Mouse (Mus musculus): Measurements from ENCODE around the gene Ifi207.
"Not testable (repeated sequence)": the region's sequence is repeated elsewhere in the genome, so short reads cannot be mapped to it uniquely, and the experiment has no call there.

The Ifi207 gene

GRCm38 (mm10) chr1:173741656-173742055 lies at the start of gene Ifi207:
TSS of gene Ifi207 (minus strand) at chr1:173741747.
- no peak for DNase-seq

GRCm38 (mm10) chr1:173773457-173773856 lies 31.9 kb upstream of the Ifi207 start:
- not testable (repeated sequence) for DNase-seq

- DNase-seq: not testable (repeated sequence)
Observed at GRCm38 (mm10) chr1:173766848-173767617, 25.5 kb upstream of the Ifi207 start, which contains the start of gene Ifi204. TSS of gene Ifi204 (minus strand) at chr1:173766943.

DNA sequence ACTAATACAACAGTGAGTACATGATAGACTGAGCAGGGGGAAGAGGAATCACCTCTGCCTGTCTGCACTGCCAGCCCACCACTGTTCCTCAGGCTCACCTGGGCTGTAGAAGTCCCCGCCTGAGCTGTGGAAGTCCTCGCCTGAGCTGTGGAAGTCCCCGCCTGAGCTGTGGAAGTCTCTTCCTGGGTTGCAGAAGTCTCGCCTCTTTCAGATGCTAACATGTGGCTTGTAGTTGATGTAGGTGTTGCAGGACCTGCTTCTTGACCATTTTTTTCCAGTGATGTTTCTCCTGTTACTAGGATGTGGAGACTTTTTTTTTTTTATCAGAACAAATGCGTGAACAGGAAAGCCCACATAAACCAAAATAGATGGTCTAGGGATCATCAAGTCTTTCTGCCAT lies 18.5 kb upstream of the Ifi207 start:
- DNase-seq: not testable (repeated sequence)

DNA sequence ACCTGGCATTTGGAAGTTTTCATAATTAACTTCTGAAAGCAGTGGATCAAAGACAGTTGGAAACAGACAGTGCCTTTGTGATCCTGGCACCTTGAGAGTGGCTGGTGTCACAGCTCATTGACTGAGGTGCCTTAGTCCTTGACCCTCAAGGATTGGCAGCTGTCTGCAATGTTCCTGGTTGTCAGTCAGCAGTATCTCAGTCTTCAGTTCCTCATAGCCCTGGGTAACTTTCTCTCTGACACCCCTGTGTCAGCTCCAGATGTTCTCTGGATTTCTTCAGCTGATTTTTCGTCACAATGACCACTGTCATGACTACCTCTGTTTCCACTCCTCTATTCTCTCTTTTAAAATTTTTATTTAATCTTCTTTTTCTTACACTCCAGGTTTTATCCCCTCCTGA lies 715 bp upstream of the Ifi207 start:
- no peak for DNase-seq

DNA sequence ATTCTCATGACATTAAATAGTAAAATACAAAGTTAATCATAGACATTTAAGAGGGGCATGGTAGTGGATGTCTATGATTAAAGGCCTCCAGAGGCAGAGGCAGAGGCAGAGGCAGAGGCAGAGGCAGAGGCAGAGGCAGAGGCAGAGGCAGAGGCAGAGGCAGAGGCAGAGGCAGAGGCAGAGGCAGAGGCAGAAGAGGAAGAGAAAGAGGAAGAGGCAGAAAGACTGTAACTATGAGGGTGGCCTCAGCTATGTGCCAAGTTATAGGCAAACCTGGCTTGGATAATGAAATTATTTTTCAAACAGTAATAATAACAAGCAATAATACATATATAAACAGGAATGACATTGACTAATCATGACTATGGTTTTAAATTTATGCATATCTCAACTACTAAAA lies 1.0 kb downstream of the Ifi207 start:
- no peak for DNase-seq

- DNase-seq: no peak
Observed at GRCm38 (mm10) chr1:173736986-173737385, 4.6 kb downstream of the Ifi207 start.

DNA sequence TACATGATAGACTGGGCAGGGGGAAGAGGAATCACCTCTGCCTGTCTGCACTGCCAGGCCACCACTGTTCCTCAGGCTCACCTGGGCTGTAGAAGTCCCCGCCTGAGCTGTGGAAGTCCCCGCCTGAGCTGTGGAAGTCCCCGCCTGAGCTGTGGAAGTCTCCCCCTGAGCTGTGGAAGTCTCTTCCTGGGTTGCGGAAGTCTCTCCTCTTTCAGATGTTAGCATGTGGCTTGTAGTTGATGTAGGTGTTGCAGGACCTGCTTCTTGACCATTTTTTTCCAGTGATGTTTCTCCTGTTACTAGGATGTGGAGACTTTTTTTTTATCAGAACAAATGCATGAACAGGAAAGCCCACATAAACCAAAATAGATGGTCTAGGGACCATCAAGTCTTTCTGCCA lies 6.5 kb downstream of the Ifi207 start:
- not testable (repeated sequence) for DNase-seq

GRCm38 (mm10) chr1:173733219-173733618 lies 8.3 kb downstream of the Ifi207 start:
- no peak for DNase-seq

GRCm38 (mm10) chr1:173694270-173694669 lies 47.3 kb downstream of the Ifi207 start:
- DNase-seq: no peak

- DNase-seq: not testable (repeated sequence)
Observed at GRCm38 (mm10) chr1:173678605-173679004, 62.9 kb downstream of the Ifi207 start.

DNA sequence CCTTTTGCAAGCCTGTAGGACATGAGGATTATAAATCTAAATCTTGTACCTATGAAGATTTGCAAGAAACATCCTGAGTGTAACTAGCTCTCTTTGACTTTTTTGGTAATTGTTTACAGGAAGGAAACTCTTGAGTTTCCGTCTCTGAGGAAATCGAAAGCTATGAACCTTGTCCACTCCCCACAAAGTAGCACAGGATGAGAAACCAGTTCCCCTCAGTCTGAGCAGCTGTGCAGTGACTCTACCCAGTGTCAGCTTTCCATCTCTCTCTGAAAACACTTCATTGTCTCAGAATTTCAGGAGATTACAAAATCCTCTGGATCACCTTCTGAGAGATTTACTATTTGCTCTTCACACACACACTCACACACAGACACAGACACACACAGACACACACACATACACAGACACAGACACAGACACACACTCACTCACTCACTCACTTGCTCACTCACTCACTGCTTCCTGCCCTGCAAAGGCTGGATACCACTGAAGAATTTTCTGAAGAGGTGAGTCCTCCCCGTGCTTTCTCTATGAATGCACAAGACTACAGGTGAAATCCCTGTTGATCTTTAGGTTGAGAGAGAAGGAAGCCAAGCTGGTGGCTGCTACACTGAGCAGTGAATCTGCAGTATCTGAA lies 68.0 kb downstream of the Ifi207 start, which contains the start of gene Ifi208:
Ifi208 (plus strand) TSS at position 218 of the 640 bp plus-strand sequence.
- DNase-seq: not testable (repeated sequence)
